Mouse (Mus musculus) spleen, adult 2 months (tissue): Measurements from ENCODE around the gene Galntl5.

ENCODE experiments used
- CTCF ChIP-seq: fragments of 200-500 bp; IDR thresholded peaks from 2 replicates; pipeline ENCODE4 v1.5.1; 2011; ENCODE audit warnings: mild to moderate bottlenecking, inconsistent platforms; ENCODE audit not compliant: insufficient read depth, insufficient read length, insufficient replicate concordance; ENCODE audit errors: extremely low read depth
- POLR2A ChIP-seq: fragments of 200-500 bp; IDR thresholded peaks from 2 replicates; pipeline ENCODE4 v1.6.1; 2011; ENCODE audit warnings: low read depth, low read length, inconsistent platforms

DNA sequence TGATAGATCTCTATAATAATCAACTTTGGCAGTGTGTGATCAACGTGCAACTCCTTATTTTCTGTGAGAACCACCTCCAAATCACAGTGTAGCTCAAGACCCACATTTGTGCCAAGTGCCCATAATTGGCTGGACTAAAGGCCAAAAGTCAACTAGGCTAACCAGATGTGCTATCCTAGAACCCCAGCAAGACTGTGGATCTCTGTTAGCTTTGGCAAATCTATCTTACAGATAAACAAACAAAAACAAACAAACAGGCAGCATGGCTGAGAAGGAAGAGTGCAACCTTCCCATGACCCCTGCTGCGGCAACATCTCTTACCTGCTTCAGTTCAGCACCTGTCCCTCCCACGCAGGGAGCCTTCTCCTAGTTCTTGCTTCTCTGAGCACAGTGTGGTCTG, 25.9 kb upstream of the Galntl5 start:
- no peak for TF ChIP-seq CTCF
- no peak for TF ChIP-seq POLR2A
